Mouse (Mus musculus): Measurements from ENCODE around the gene Rnf10.

Gene Rnf10

GRCm38 (mm10) chr5:115275998-115276397, 3.3 kb upstream of the Rnf10 start:
- peak; percentile 46 for DNase-seq (ENCODE audit: low read depth, low spot score)

- no peak for DNase-seq (ENCODE audit: low read depth, low spot score)
Measured at GRCm38 (mm10) chr5:115274771-115275170, 2.1 kb upstream of the Rnf10 start.

- DNase-seq (ENCODE audit: low read depth, low spot score), result no peak
Measured at GRCm38 (mm10) chr5:115274353-115274752, 1.7 kb upstream of the Rnf10 start.

GRCm38 (mm10) chr5:115273549-115274135, 944 bp upstream of the Rnf10 start:
- DNase-seq (ENCODE audit: low read depth, low spot score), result no peak

- peak; percentile 51 for DNase-seq (ENCODE audit: low read depth, low spot score)
Measured at GRCm38 (mm10) chr5:115271931-115272811, 527 bp downstream of the Rnf10 start.

- DNase-seq (ENCODE audit: low read depth, low spot score), result no peak
Measured at GRCm38 (mm10) chr5:115269969-115270368, 2.7 kb downstream of the Rnf10 start.

- no peak for DNase-seq (ENCODE audit: low read depth, low spot score)
Measured at GRCm38 (mm10) chr5:115268266-115268665, 4.4 kb downstream of the Rnf10 start.

GRCm38 (mm10) chr5:115267469-115268045, 5.1 kb downstream of the Rnf10 start:
- DNase-seq (ENCODE audit: low read depth, low spot score), result no peak

- no peak for DNase-seq (ENCODE audit: low read depth, low spot score)
Measured at GRCm38 (mm10) chr5:115266787-115267468, 5.8 kb downstream of the Rnf10 start.

GRCm38 (mm10) chr5:115266340-115266739, 6.4 kb downstream of the Rnf10 start:
- DNase-seq (ENCODE audit: low read depth, low spot score), result no peak

GRCm38 (mm10) chr5:115262502-115263291, 10.0 kb downstream of the Rnf10 start:
- no peak for DNase-seq (ENCODE audit: low read depth, low spot score)

GRCm38 (mm10) chr5:115261880-115262279, 10.8 kb downstream of the Rnf10 start:
- DNase-seq (ENCODE audit: low read depth, low spot score), result no peak

GRCm38 (mm10) chr5:115261141-115261540, 11.6 kb downstream of the Rnf10 start:
- no peak for DNase-seq (ENCODE audit: low read depth, low spot score)

GRCm38 (mm10) chr5:115260356-115260755, 12.3 kb downstream of the Rnf10 start:
- no peak for DNase-seq (ENCODE audit: low read depth, low spot score)

GRCm38 (mm10) chr5:115256909-115257546, 15.7 kb downstream of the Rnf10 start:
- DNase-seq (ENCODE audit: low read depth, low spot score), result no peak

- DNase-seq (ENCODE audit: low read depth, low spot score), result no peak
Measured at GRCm38 (mm10) chr5:115255472-115255871, 17.2 kb downstream of the Rnf10 start.

GRCm38 (mm10) chr5:115240191-115240590, 32.5 kb downstream of the Rnf10 start:
- no peak for DNase-seq (ENCODE audit: low read depth, low spot score)

- DNase-seq (ENCODE audit: low read depth, low spot score), result no peak
Measured at GRCm38 (mm10) chr5:115238729-115239195, 33.9 kb downstream of the Rnf10 start.

GRCm38 (mm10) chr5:115237803-115238728, 34.6 kb downstream of the Rnf10 start:
- peak; percentile 93 for DNase-seq (ENCODE audit: low read depth, low spot score)

Data from CD4-positive helper T cell, adult 2 months (primary cell).